Mouse (Mus musculus) urinary bladder, postnatal 36 days (tissue): ENCODE data around the gene Dcst1.
A peak's percentile ranks its signal among the peaks of the same experiment; 100 is the strongest.

Experiments
- DNase-seq, 2 experiments: peaks; one replicate each; pipeline ENCODE4 v3.0.0; 2022; ENCODE audit warnings: low spot score in 2 of 2, mixed read lengths in 1 of 2

The Dcst1 gene

DNA sequence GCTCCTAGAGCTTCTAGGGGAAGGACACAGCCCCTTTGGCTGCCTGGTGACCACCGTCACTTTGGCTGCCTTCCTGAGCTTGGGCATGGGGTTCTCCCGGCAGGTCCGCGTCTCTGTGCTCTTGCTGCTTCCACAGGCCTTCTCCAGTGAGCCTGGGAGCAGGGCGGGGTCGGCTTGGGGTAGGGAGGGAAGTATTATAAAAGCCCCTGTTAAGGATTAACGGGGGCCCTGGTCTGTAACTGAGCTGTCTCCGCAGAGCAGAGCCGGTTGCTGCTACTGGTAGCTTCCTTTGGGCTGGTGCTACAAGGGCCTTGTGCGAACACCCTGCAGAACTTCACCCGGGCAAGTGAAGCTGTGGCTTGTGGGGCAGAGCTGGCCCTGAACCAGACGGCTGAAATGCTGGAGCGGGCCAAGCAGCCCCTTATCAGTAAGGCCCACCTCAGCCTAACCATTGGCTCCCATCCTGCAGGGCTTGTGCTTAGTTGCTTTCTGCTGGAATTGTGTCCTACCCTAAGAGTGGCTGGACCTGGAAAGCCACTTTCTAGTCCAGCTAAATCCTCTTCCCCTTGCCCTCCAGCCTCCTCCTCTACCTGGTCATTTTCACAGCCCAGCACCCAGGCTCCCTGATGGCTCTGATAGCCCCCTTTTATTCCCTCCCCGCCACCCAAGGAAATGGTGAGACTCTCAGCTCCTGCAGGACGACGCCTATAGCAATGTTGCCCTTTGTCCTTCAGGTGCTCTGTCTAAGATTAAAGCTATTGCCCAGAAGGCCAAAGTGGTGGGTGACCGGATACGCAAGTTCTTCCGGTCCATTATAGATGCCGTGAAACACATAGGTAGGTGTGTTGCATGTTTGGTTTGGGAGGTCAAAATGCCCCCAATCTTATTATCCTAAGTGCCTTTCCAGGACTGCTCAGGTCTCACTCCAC is 697 bp upstream of the Dcst1 start:
- DNase-seq = no peak

DNA sequence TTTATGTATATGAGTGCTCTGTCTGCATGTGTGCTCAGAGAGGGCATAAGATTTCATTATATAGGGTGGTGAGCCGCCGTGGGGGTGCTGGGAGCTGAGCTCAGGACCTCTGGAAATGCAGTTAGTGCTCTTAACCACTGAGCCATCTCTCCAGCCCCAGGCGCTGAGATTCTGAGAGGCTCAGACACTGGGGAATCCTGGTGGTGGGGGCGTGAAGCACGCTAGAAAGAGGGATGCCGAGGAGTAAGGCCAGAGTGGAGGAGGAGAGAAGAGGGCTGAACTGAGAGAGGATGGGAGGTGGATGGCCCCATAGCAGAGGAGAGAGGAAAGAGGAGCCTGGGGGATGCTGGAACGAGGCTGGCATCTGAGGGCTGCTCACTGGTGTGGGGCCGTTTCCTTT is 422 bp downstream of the Dcst1 start:
- no peak for DNase-seq

- no peak for DNase-seq
Measured at GRCm38 (mm10) chr3:89361675-89362074, 3.4 kb downstream of the Dcst1 start, which contains the start of gene Dcst2. TSS of gene Dcst2 (plus strand) at chr3:89361975.

DNA sequence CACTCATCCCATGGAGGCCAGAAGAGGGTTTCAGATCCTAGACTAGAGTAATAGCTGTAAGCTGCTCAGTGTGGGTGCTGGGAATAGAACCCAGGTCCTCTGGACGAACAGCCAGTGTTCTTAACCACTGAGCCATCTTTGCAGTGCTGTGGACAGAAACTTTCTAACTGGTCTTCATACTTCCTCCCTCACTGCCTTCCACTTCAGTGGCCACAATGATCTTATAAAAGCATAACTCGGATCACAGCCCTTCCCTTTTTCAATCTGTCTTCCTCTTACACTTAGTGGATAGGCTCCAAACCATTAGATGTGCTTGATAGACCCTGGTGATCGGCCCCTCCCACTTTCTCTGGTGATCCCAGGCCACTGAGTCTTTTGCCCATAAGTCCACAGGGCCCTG is 4.8 kb downstream of the Dcst1 start:
- DNase-seq = no peak

GRCm38 (mm10) chr3:89359630-89360029 is 5.4 kb downstream of the Dcst1 start:
- no peak for DNase-seq

DNA sequence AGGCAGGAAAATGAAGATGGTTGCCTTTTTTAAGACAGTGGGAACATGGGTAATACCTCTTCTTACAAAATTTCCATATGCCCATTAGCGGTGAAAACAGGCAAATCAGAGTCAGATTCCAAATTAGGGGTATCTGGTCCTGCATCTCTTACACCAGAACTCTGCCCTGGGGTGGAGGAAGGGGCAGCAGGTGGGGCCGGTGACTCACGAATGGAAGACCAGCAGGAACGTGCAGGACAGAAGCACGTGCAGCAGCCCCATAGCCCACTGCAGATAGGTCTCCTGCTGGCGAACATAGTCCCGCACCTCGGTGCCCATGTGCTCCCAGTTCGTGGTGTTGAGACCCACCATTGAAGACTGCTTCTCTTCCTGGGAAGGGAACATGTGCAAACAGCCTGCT is 9.0 kb downstream of the Dcst1 start:
- DNase-seq = no peak

DNA sequence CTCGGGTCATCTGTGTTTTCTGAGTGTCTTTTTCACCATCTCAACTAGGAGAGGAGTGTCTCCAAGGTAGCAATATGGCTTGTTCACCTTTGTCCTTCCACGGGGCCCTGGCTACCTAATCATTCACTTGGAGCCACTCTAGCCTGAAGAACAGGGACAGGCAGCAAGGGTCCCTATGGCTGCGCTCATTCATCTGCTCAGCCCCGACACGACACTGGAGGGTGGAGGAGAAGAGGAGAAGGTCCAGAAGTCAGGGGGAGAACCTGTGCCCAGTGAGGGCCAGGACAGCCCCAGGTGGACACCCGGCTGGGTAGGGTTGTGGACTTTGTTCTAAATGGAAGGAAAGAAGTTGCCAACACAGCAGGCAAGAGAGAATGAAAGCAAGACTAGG is 9.5 kb downstream of the Dcst1 start:
- DNase-seq = no peak

GRCm38 (mm10) chr3:89354816-89355511 is 10.1 kb downstream of the Dcst1 start:
- DNase-seq = peak; percentile 80 to 86

GRCm38 (mm10) chr3:89351271-89351670 is 13.8 kb downstream of the Dcst1 start:
- no peak for DNase-seq

DNA sequence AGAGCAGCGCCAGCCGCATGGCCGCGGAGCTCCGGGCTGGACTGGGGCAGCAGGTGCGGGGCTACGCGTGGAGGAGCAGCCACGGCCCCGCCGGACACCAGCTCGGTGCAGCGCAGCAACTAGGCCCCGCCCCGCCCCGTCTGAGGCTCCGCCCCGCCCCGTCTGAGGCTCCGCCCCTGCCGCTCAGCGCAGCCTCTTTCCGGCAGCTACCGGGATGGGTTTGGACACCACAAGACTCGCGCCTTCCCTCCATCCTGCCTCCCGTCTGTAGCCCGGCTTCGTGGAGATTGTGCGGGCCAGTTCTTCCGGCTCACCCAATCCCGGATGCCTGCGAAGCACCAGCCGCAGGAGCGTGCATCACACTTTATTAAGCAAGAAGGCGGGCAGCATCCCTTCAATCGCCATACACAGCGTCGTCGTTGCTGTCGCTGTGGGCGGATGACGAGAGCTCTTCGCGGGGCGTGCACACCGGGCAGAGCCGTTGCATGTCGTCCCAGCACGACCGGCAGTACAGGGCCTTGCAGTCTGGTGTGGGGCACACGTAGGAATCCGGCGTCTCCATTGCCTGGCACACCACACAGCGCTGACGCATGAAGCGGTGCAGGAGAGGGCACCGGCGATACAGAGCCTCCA is 15.1 kb downstream of the Dcst1 start, which contains the start of gene Adam15:
Gene Adam15, minus strand, starts transcription at position 128 of the 633 bp plus-strand sequence.
- peak; percentile 88 to 91 for DNase-seq

DNA sequence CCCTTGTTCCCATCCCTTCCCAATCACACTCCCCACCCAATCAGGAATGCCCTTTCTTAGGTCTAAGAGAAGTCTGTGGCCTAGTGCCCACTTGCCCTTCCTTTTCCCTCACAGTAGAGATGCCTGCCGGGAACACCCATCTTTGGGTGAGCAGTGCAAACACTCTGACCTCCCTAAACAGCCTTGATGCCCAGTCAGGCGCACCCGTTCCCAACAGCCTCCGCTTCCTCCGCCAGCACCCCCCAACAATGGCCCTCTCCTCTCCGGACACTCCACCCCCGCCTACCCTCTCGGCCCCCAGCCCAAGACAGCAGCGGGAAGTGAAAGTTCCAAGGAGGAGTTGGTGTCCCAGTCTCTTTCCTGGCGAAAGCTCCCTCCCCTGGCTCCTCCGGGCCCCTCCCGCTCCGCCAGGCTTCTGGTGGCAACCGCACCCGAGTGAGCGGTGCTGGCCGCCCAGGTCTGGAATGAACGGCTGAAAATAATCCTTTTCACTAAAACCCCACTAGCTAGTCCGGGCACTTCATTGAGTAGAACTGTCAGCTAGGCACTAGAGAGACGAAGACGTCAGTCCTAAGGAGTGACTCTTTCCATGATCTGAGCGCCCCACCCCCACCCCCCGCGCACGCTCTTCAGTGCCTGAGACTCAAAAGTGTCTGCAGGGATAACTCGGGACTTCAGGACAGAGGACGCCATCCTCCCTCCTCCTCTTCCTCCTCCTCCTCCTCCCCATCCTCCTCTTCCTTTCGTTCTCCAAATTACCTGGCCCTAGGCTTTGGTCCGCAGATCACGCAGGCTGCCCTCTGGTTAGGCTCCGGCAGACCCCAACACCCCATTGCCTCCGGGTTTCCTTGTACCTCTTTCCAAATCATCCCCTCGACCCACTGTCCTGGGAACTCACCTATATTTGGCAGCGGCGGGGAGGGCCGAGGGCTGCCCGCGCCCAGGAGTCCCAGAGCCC is 15.9 kb downstream of the Dcst1 start:
- DNase-seq = peak; percentile 26 to 59

GRCm38 (mm10) chr3:89347916-89348315 is 17.1 kb downstream of the Dcst1 start:
- DNase-seq = peak in 1 of 2 experiments; percentile 35

- no peak for DNase-seq
Measured at GRCm38 (mm10) chr3:89346815-89347540, 18.1 kb downstream of the Dcst1 start.

DNA sequence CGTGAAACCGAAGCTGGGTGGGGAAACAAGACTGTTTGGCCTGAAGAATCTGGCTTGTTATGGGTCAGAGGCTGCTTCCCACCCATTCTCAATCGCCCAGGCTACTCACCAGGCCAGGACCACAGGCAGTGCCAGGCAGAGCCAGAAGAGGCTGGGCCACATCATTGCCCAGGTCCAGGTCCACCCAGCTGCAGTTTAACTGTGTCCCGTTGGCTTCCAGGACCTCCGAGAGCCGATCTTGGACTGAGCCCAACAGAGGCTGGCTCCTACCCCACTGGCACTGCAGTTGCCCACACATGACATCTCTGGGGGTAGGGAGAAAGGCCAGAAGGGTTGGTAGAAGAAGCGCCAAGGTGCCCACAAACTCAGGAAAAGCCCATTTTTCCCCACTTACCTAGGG is 21.8 kb downstream of the Dcst1 start:
- DNase-seq = no peak

DNA sequence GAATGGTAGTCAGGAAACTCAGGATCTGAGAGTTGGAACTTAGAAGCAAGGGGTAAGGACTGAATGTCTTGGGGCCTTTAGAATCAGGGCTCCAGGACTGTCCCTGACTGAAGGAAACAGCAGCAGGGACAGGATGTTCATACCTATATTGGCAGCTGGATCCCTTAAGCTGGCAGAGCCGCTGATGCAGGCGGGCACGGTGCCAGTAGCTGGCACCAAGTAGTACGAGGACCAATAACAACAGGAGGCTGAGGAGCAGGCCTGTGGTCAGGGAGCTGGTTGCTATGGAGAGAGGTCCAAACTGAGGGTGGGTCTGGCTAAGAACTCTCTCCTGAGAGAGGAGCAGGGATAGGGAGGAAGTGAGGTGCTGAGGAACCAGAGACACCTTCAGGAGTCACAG is 23.3 kb downstream of the Dcst1 start:
- DNase-seq = no peak

DNA sequence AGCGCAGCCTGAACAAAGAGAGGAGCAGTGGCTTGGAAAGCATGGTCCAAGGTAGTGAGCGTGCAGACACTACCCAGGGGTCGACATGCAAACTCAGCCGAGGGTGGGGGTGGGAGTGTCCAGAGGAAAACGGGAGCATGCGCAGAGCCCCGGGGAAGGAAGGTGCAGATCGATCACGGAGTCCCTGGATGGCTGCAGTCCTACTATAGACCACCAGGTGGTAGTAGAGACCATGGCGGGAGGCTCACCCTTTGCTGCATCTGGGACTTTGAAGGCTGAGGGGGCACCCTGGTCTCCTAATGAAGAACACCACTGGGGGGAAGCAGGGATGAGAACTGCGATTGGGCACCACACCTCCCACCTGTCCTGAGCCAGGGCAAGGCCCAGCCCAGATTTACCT is 24.6 kb downstream of the Dcst1 start:
- peak; percentile 60 to 64 for DNase-seq

- DNase-seq = peak; percentile 58 to 72
Measured at GRCm38 (mm10) chr3:89339416-89339815, 25.6 kb downstream of the Dcst1 start.

DNA sequence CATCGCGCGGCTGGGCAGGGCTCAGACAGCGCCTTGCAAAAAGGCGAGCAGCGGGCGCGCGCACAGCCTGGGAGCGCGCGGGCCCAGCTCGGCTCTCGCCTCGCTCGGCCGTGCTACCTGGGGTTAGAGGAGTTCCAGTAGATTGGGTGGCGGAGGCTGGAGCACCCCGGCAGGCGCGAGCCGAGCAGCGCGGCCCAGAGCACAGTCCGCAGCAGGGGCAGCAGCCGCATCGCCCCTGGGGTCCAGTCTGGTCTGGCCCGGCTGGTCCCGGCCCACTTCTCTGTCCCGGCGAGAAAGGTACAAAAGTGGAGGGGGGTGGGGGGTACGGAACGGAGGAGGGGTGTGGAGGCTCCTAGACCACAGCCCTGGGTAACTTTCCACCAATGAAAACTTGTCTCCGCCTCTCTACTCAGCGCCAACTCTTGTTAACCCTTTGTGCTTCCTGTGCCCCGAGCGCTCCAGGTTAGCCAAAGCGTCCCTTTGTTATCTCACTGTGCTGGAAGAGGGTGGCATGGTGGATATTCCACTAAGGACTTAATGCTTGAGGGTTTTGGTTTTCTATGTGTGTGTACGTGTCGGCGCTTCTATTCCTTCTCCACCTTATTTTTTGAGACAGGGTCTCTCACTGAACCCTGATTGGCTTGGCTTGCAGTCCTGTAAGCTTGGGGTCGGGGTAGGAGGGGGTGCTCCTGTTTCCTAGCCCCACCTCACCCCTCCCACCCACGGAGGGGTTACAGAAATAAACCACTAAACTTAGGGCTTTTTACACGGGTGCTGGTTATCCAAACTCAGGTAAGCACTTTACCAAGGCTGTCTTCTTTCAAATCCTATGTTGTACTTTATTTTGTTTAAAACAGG is 27.1 kb downstream of the Dcst1 start, which contains the start of gene Efna4:
Gene Efna4, minus strand, starts transcription at position 308 of the 858 bp plus-strand sequence.
- DNase-seq = peak in 1 of 2 experiments; percentile 48

- no peak for DNase-seq
Measured at GRCm38 (mm10) chr3:89337062-89337720, 27.9 kb downstream of the Dcst1 start.
